Mouse (Mus musculus): ENCODE results near the gene Th. TPM values are rescaled to one million over a fixed set of nuclear protein-coding genes. Genes with fewer than 3 reads are reported as not detected.

The Th gene
- polyA plus RNA-seq, 1 experiment: not detected

DNA sequence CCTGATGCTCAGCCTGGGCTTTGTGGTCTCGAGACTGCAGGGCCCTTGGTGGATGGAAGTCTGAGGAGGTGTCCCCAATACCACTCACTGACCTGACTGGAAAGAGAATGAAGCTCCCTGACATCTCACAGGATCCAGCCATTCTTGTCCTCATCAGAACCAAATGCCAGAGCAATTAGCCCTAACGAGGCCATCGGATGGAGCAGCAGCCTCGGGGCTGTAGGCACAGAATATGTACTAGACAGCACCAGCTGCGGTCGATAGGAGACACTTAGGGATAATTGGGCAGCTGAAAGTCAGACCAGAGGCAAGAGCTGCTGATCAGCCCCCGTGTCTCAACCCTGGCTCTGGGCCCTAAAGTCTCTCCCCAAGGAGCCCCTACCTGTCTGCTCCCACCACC lies 26.6 kb downstream of the Th start:
- TF ChIP-seq POLR2A (IDR thresholded peaks at IDR 0.05; ENCODE audit: low read depth, low read length) (no peak), CTCF (IDR thresholded peaks at IDR 0.05; ENCODE audit: extremely low read depth, insufficient read depth, insufficient read length, insufficient replicate concordance) (no peak)

DNA sequence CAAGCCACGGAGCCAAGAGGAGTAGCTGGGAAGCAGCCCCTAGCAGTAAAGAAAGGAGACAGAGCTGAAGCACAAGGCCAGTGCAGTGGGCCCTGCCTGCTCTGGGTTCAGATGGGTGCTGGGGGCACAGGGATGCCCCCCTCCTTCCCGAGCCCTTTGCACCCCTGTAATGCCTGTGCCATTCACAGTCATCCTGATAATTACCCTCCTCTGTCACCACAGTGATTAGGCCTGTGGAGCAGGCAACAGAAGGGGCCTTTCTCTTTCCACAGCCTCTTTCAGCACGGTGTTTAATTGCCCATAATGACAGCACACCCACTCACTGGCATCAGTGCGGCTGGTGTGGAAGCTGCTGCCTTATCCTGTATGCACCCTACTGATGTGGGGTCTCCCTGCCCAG lies 28.0 kb downstream of the Th start:
- Histone ChIP-seq H3K36me3 (ENCODE audit: control insufficient read depth, insufficient read depth, low read length) (no peaks in the 10 kb centered on the region), H3K4me1 (ENCODE audit: control insufficient read depth, insufficient read depth, insufficient read length) (no peaks in the 10 kb centered on the region), H3K4me3 (ENCODE audit: extremely low read depth, insufficient read depth, insufficient read length) (no peak overlapping the region), H3K27me3 (ENCODE audit: control insufficient read depth, insufficient read depth, low read length) (no peaks in the 10 kb centered on the region), H3K27ac (ENCODE audit: insufficient read depth, low read length) (no peak overlapping the region)
- no peak for DNase-seq (ENCODE audit: low read depth in 1 of 2, low spot score in 2 of 2)
- 62% methylated on average over 4 of the region's 4 CpGs for WGBS
- no peak for TF ChIP-seq CTCF (IDR thresholded peaks at IDR 0.05; ENCODE audit: extremely low read depth, insufficient read depth, insufficient read length, insufficient replicate concordance)
- TF ChIP-seq POLR2A (IDR thresholded peaks at IDR 0.05; ENCODE audit: low read depth, low read length): no peak

More for the DNA sequence above, 26.6 kb downstream of the Th start:
- H3K27ac ChIP-seq (ENCODE audit: insufficient read depth, low read length): no peak overlapping the region
- no peak overlapping the region for H3K4me3 ChIP-seq (ENCODE audit: extremely low read depth, insufficient read depth, insufficient read length)
- 79% methylated on average over 7 of the region's 7 CpGs for WGBS
- H3K27me3 ChIP-seq (ENCODE audit: control insufficient read depth, insufficient read depth, low read length): no peaks in the 10 kb centered on the region
- no peaks in the 10 kb centered on the region for H3K4me1 ChIP-seq (ENCODE audit: control insufficient read depth, insufficient read depth, insufficient read length)
- DNase-seq (ENCODE audit: low read depth in 1 of 2, low spot score in 2 of 2): no peak
- H3K36me3 ChIP-seq (ENCODE audit: control insufficient read depth, insufficient read depth, low read length): no peaks in the 10 kb centered on the region

DNA sequence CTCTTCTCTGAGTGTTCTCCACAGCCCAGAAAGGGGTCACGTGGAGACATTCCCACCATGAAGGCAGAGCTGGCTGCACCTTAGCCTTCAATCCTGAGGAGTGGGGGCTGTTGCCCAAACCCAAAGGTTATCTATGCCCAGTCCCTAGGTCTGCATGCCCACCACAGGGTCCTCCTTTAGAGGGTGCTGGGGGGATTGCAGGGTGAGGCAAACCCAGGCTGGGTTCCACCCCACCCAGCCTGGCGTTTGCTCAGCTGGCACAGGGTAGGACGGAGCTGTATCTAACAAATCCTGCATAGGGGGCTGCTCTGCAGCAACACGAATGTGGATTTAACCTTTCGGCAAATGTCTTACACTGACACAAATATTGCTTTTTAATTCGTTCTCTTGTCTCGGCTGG lies 29.2 kb downstream of the Th start:
- H3K4me1 ChIP-seq (ENCODE audit: control insufficient read depth, insufficient read depth, insufficient read length): no peaks in the 10 kb centered on the region
- H3K27ac ChIP-seq (ENCODE audit: insufficient read depth, low read length): no peak overlapping the region
- no peak for TF ChIP-seq POLR2A (IDR thresholded peaks at IDR 0.05; ENCODE audit: low read depth, low read length)
- TF ChIP-seq CTCF (IDR thresholded peaks at IDR 0.05; ENCODE audit: extremely low read depth, insufficient read depth, insufficient read length, insufficient replicate concordance): no peak
- H3K4me3 ChIP-seq (ENCODE audit: extremely low read depth, insufficient read depth, insufficient read length): no peak overlapping the region
- WGBS: 77% methylated on average over 7 of the region's 7 CpGs
- DNase-seq (ENCODE audit: low read depth in 1 of 2, low spot score in 2 of 2): no peak
- no peaks in the 10 kb centered on the region for H3K27me3 ChIP-seq (ENCODE audit: control insufficient read depth, insufficient read depth, low read length)
- H3K36me3 ChIP-seq (ENCODE audit: control insufficient read depth, insufficient read depth, low read length): no peaks in the 10 kb centered on the region

DNA sequence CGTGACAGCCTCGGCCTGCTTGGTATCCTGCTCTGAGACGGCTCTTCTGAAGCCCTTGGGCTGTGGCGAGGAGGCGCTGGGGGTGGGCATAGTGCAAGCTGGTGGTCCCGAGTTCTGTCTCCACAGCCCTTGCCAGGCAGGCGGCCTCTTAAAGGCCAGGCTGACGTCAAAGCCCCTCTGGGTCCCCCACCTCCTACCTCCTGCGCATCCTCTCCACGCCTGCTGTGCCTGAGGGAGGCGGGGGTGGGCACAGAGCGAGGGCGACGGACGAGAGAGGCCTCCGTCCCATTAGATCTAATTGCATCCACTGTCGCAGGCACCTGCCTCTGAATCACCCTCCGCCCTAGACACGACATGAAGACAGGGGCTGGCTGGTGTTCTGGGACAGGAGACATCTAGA lies 31.1 kb downstream of the Th start:
- TF ChIP-seq CTCF (IDR thresholded peaks at IDR 0.05; ENCODE audit: extremely low read depth, insufficient read depth, insufficient read length, insufficient replicate concordance) (no peak), POLR2A (IDR thresholded peaks at IDR 0.05; ENCODE audit: low read depth, low read length) (no peak)
- H3K27ac ChIP-seq (ENCODE audit: insufficient read depth, low read length): no peak overlapping the region
- DNase-seq (ENCODE audit: low read depth in 1 of 2, low spot score in 2 of 2): no peak
- no peak overlapping the region for H3K4me3 ChIP-seq (ENCODE audit: extremely low read depth, insufficient read depth, insufficient read length)
- WGBS: 79% methylated on average over 19 of the region's 19 CpGs
- H3K4me1 ChIP-seq (ENCODE audit: control insufficient read depth, insufficient read depth, insufficient read length): no peaks in the 10 kb centered on the region
- no peaks in the 10 kb centered on the region for H3K27me3 ChIP-seq (ENCODE audit: control insufficient read depth, insufficient read depth, low read length)
- H3K36me3 ChIP-seq (ENCODE audit: control insufficient read depth, insufficient read depth, low read length): no peaks in the 10 kb centered on the region

DNA sequence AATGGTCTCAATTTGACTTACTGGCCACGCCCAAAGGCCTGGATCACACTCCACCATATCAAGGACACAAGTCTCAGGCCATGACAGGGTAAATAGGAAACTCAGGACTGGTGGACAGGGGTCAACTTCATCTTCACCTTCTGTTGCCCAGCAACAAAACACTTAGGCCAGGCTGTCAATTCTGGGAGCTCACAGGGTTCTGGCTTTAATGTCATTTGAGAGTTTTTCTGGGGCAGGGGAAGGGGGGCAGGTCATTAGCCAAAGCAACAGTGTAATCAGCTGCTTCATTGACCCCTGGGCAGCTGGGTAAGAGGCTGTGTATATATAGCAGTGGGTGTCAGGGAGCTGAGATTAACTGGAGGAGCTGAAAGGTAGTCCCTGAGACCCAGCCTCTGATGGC lies 33.5 kb downstream of the Th start:
- DNase-seq (ENCODE audit: low read depth in 1 of 2, low spot score in 2 of 2): no peak
- H3K36me3 ChIP-seq (ENCODE audit: control insufficient read depth, insufficient read depth, low read length): no peaks in the 10 kb centered on the region
- H3K27ac ChIP-seq (ENCODE audit: insufficient read depth, low read length): no peak overlapping the region
- TF ChIP-seq POLR2A (IDR thresholded peaks at IDR 0.05; ENCODE audit: low read depth, low read length): no peak
- no peak for TF ChIP-seq CTCF (IDR thresholded peaks at IDR 0.05; ENCODE audit: extremely low read depth, insufficient read depth, insufficient read length, insufficient replicate concordance)
- no peak overlapping the region for H3K4me3 ChIP-seq (ENCODE audit: extremely low read depth, insufficient read depth, insufficient read length)
- no peaks in the 10 kb centered on the region for H3K4me1 ChIP-seq (ENCODE audit: control insufficient read depth, insufficient read depth, insufficient read length)
- 58% methylated on average over 1 of the region's 1 CpGs for WGBS
- H3K27me3 ChIP-seq (ENCODE audit: control insufficient read depth, insufficient read depth, low read length): no peaks in the 10 kb centered on the region

DNA sequence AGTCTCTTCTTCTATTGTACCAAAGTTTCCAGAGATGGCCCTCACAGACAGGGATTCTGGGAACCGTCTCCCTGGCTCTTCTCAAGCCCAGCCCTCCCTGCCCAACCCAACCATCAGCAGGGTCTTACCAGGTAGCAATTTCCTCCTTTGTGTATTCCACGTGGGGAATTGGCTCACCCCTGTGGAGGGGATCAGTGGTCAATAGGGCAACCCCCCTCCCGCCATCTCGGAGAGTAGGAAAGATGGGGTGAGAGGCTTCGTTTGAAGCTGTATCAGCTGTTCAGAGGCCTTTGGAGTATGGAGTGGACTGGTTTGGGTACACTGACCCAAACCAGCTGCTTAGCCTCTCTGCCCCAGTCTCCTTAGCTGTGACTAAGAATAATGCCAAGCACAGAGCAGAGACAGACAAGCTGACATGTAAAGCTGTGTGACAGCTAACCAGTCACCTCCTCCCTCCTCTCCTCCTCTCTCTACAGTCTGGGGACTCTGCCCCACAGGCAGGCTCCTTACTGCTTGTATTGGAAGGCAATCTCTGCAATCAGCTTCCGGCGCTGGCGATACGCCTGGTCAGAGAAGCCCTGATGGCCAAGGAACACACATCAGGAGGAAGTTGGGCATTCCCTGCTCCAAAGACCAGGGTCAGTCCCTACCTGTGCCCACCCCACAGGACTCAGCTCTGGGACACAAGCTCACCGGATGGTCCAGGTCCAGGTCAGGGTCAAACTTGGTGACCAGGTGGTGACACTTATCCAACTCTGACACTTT lies 34.8 kb downstream of the Th start:
- no peak for DNase-seq (ENCODE audit: low read depth in 1 of 2, low spot score in 2 of 2)
- Histone ChIP-seq H3K27ac (ENCODE audit: insufficient read depth, low read length) (no peak overlapping the region), H3K36me3 (ENCODE audit: control insufficient read depth, insufficient read depth, low read length) (no peaks in the 10 kb centered on the region), H3K27me3 (ENCODE audit: control insufficient read depth, insufficient read depth, low read length) (no peaks in the 10 kb centered on the region), H3K4me3 (ENCODE audit: extremely low read depth, insufficient read depth, insufficient read length) (no peak overlapping the region), H3K4me1 (ENCODE audit: control insufficient read depth, insufficient read depth, insufficient read length) (no peaks in the 10 kb centered on the region)
- WGBS: 84% methylated on average over 10 of the region's 10 CpGs
- TF ChIP-seq POLR2A (IDR thresholded peaks at IDR 0.05; ENCODE audit: low read depth, low read length) (no peak), CTCF (IDR thresholded peaks at IDR 0.05; ENCODE audit: extremely low read depth, insufficient read depth, insufficient read length, insufficient replicate concordance) (no peak)

DNA sequence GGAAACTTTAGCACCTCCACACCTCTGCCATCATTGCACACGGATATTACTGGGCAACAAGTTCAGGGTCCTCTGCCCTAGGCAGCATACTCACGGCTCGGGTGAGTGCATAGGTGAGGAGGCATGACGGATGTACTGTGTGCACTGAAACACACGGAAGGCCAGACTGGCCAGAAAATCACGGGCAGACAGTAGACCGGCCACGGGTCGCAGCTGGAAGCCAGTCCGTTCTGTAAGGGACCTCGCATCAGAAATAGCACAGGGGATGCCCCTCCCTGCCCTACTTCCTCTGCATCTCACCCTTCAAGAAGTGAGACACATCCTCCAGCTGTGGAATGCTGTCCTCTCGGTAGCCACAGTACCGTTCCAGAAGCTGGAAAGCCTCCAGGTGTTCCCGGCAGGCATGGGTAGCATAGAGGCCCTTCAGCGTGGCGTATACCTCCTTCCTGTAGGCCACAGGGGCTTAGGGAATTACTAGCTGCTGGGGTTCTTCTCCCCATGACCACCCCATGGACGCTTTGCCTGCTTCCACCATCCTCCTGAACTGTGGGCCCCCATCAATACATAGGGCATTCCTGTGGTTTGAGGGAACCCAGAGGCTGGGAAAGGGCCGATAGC lies 35.6 kb downstream of the Th start:
- no peaks in the 10 kb centered on the region for H3K36me3 ChIP-seq (ENCODE audit: control insufficient read depth, insufficient read depth, low read length)
- no peak overlapping the region for H3K27ac ChIP-seq (ENCODE audit: insufficient read depth, low read length)
- no peaks in the 10 kb centered on the region for H3K4me1 ChIP-seq (ENCODE audit: control insufficient read depth, insufficient read depth, insufficient read length)
- H3K4me3 ChIP-seq (ENCODE audit: extremely low read depth, insufficient read depth, insufficient read length): no peak overlapping the region
- DNase-seq (ENCODE audit: low read depth in 1 of 2, low spot score in 2 of 2): no peak
- H3K27me3 ChIP-seq (ENCODE audit: control insufficient read depth, insufficient read depth, low read length): no peaks in the 10 kb centered on the region
- WGBS: 67% methylated on average over 18 of the region's 18 CpGs
- TF ChIP-seq POLR2A (IDR thresholded peaks at IDR 0.05; ENCODE audit: low read depth, low read length) (no peak), CTCF (IDR thresholded peaks at IDR 0.05; ENCODE audit: extremely low read depth, insufficient read depth, insufficient read length, insufficient replicate concordance) (no peak)
